Mouse (Mus musculus) gastrocnemius, postnatal 4 days (tissue): ENCODE results near the gene Sp110. TPM values are rescaled to one million over a fixed set of nuclear protein-coding genes. Genes with fewer than 3 reads are reported as not detected.
A peak's percentile ranks its signal among the peaks of the same experiment; 100 is the strongest.
"Not testable (repeated sequence)": the region's sequence is repeated elsewhere in the genome, so short reads cannot be mapped to it uniquely, and the experiment has no call there.

ENCODE experiments used
- DNase-seq, 2 experiments: peaks; one replicate each; pipeline ENCODE4 v3.0.0; 2021 to 2022; ENCODE audit warnings: low spot score in 2 of 2, mixed read lengths in 2 of 2
- long read RNA-seq, 2 experiments: library from polyadenylated mRNA; stranded (forward); transcript quantifications; one replicate each; pipeline ENCODE4 v2.0.0; 2021
- total RNA-seq, 2 experiments: library from RNA; stranded (reverse); gene quantifications; 2 replicates each; pipeline ENCODE4 v1.2.3; 2021

Sp110 gene
- 1 to 10 TPM; 1.1 to 2.0 TPM for total RNA-seq
- long read RNA-seq, experiment 1, result 0 reads
- long read RNA-seq, experiment 2, partial matches to known transcripts, result 0 of 4 reads
- long read RNA-seq, experiment 2, other reads (novel, unspliced or antisense), result 3 of 4 reads

- DNase-seq, result not testable (repeated sequence)
Measured at GRCm38 (mm10) chr1:85598271-85599012, at the start of gene Sp110. Gene Sp110, minus strand, starts transcription at chr1:85598817.

- peak; percentile 33 to 37 for DNase-seq
Measured at GRCm38 (mm10) chr1:85638144-85638543, 39.5 kb upstream of the Sp110 start.

- not testable (repeated sequence) for DNase-seq
Measured at GRCm38 (mm10) chr1:85636936-85637335, 38.3 kb upstream of the Sp110 start.

- not testable (repeated sequence) for DNase-seq
Measured at GRCm38 (mm10) chr1:85618689-85619088, 20.1 kb upstream of the Sp110 start.

DNA sequence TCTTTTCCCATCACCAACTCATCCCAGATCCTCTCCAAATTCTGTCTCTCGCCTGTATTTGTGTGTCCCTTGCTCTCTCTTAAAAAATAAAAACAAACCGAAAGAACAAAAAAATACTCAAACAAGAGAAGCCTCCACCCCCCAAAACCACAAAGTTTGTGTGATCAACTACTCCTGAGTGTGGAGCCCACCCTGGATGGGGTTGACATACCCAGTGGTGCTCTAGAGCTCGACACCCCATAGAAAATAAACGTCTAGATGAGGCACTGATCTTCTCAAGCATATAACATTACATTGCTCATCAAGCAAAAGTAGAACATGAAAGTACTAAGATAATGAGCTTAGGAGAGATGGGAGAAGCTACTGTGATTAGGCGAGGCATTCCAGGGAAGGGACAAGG is 18.5 kb upstream of the Sp110 start:
- DNase-seq, result not testable (repeated sequence)

- DNase-seq, result not testable (repeated sequence)
Measured at GRCm38 (mm10) chr1:85615819-85616218, 17.2 kb upstream of the Sp110 start.

DNA sequence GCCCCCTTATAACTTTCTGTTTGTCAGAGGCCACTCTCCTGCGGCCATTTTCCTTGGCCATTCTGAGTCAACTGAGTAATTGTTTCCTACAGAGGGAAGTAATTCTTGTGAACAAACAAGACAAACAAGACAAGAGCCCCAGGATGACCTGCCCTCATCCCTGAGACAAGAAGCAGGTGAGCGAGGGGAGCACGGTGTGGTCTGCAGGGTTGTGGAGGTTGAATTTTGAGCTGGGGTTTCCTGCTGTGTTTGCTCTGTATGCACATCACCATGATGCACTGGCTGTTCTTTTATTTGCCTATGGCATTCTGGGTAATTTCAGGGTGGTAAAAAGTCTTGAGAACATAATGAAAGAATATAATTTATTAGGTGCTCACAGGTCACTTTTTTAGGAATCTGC is 16.5 kb upstream of the Sp110 start:
- DNase-seq, result not testable (repeated sequence)

- DNase-seq, result not testable (repeated sequence)
Measured at GRCm38 (mm10) chr1:85610581-85610980, 12.0 kb upstream of the Sp110 start.

GRCm38 (mm10) chr1:85608361-85608760 is 9.7 kb upstream of the Sp110 start:
- not testable (repeated sequence) for DNase-seq

DNA sequence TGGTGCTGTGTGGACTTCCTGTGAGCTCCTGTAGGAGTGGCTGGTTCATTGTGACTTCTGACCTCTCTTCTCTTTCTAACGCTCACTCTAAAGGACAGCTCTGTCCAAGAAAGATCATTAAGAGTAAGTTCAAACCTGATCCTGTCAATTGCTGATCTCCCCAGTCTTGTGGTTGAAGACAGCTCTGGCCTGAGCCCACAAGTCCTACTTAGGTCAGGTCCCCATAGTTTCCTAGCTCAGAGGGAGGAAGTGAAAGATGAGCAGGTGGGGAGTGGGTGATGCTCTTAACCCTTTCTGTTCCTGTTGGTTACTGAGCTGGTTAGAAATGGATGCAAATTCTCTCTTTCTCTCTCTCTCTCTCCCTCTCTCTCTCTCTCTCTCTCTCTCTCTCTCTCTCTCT is 5.7 kb upstream of the Sp110 start:
- DNase-seq, result not testable (repeated sequence)

GRCm38 (mm10) chr1:85600794-85601193 is 2.2 kb upstream of the Sp110 start:
- DNase-seq, result not testable (repeated sequence)

- not testable (repeated sequence) for DNase-seq
Measured at GRCm38 (mm10) chr1:85600078-85600477, 1.5 kb upstream of the Sp110 start, which contains the start of gene Sp140. Gene Sp140, plus strand, starts transcription at chr1:85600378.

DNA sequence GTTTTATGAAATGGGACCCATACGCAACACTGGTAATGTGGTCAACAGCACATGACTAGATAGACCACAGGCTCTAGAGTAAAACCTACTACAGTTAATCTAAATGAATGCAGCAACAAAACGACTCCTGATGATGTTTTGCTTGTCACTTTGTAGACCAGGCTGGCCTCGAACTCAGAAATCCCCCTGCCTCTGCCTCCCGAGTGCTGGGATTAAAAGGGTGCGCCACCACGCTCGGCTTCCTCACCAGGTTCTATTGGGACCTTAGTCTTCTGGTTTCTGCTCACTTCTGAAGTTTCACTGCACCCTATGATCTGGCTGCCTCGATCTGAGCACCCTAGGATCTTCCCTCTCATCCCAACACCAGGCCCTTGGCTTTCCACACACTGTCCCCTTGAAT is 6.1 kb downstream of the Sp110 start:
- DNase-seq, result not testable (repeated sequence)

DNA sequence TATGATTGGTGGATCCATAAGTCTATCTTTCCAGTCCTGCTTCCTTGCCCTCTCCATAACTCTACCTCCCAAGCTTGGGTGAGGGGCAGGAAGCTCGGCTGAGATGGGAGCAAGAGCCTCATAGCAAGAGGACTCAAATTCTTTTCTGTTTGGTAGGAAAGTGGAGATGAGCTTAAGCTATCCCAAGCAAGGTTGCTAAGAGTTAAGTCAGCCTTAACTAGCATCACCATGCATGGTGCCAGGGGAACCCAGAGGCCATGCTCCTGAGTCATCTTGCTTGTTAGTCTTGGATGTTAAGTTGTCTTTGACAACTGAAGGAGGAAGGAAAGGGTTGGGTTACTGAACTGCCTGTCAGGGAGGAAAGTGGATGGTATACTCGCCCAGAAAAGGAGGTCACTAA is 9.9 kb downstream of the Sp110 start:
- DNase-seq, result not testable (repeated sequence)

GRCm38 (mm10) chr1:85581518-85581917 is 17.1 kb downstream of the Sp110 start:
- DNase-seq, result not testable (repeated sequence)

DNA sequence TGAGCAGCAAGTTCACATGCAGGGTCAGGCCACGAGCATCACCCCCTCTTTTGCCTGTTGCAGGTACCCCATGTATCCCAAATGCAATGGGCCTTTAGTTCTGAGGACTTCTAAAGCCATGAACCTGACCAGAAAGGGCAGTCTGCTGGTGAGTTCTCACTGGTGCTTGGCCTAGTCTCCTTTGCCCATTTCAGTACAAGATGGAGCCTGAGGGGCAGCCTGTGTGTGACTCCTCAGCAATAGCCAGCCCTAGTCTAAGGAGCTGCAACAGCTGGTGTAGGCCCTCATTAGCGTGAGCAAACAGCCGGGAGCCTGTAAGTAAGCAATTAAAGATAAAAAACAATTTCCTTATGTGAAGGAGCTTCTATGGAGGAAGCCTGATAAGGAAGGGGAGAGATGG is 18.0 kb downstream of the Sp110 start:
- DNase-seq, result not testable (repeated sequence)

- DNase-seq, result not testable (repeated sequence)
Measured at GRCm38 (mm10) chr1:85580148-85580534, 18.5 kb downstream of the Sp110 start.

- not testable (repeated sequence) for DNase-seq
Measured at GRCm38 (mm10) chr1:85579199-85580147, 19.1 kb downstream of the Sp110 start.

DNA sequence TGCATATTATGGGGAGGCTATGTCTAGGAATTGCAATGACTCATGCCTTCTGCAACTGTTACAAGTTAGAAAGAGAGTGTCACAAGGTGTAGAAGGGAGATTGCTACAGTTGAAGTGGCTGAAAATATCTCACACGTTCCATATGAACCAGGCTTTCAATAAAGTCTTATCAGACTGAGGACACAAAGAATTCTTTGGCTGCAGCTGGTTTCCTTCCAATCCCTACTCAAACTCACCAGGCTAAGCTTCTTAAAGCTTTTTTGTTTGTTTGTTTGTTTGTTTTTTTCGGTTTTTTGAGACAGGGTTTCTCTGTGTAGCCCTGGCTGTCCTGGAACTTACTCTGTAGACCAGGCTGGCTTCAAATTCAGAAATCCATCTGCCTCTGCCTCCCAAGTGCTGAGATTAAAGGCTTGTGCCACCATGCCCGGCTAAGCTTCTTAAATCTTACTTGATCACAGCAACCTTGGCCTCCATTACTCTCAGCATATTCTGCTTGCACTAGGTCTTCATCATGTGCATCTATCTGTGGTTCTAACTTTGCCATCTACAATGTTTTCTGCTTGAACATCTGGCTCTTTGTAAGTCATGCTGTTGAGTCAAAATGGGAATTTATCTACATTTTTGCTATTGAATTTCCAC is 20.1 kb downstream of the Sp110 start:
- not testable (repeated sequence) for DNase-seq

DNA sequence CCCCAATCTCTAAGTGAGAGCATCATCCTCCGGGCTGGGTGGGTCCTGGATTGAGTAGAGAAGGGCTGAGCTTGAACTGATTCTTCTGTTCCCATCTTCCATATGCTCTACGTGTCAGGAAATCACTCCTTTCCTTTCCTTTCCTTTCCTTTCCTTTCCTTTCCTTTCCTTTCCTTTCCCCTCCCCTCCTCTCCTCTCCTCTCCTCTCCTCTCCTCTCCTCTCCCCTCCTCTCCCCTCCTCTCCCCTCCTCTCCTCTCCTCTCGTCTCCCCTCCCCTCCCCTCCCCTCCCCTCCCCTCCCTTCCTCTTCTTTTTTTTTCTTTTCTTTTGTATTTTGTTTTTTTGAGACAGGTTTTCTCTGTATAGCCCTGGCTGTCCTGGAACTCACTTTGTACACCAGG is 23.2 kb downstream of the Sp110 start, which contains the start of gene G530012D18Rik:
Gene G530012D18Rik, plus strand, starts transcription at position 301 of the 400 bp plus-strand sequence.
- DNase-seq, result not testable (repeated sequence)

- DNase-seq, result not testable (repeated sequence)
Measured at GRCm38 (mm10) chr1:85573554-85573953, 25.1 kb downstream of the Sp110 start.
